Mouse (Mus musculus): ENCODE data around the gene Scgb2b15. TPM values are rescaled to one million over a fixed set of nuclear protein-coding genes. Genes with fewer than 3 reads are reported as not detected.
"Not testable (repeated sequence)": the region's sequence is repeated elsewhere in the genome, so short reads cannot be mapped to it uniquely, and the experiment has no call there.

Scgb2b15 gene
- not detected in 2 replicates for polyA plus RNA-seq (2014; fragmentation: Nextera tagmentation; extraction: Ambion mirVana)

GRCm38 (mm10) chr7:32829562-32829961, at the start of gene Scgb2b15:
Scgb2b15 (minus strand) TSS chr7:32829662.
- H3K9me3 ChIP-seq (ENCODE audit: control insufficient read depth, low read length); ATAC-seq (replicated peaks; ENCODE audit: low FRiP score); H3K4me1 ChIP-seq (replicated peaks; ENCODE audit: control insufficient read depth, insufficient read depth, low read length); H3K4me2 ChIP-seq (ENCODE audit: low read depth, low read length, severe bottlenecking); H3K36me3 ChIP-seq (ENCODE audit: control insufficient read depth, insufficient read depth, low read length); H3K27ac ChIP-seq (ENCODE audit: low read depth, low read length); H3K27me3 ChIP-seq (ENCODE audit: control insufficient read depth, insufficient read depth, low read length); H3K9ac ChIP-seq (ENCODE audit: low read length); H3K4me3 ChIP-seq (ENCODE audit: low read depth, low read length); DNase-seq (ENCODE audit: low spot score): not testable (repeated sequence)

- H3K27me3 ChIP-seq (ENCODE audit: control insufficient read depth, insufficient read depth, low read length); H3K4me1 ChIP-seq (replicated peaks; ENCODE audit: control insufficient read depth, insufficient read depth, low read length); H3K36me3 ChIP-seq (ENCODE audit: control insufficient read depth, insufficient read depth, low read length); H3K4me3 ChIP-seq (ENCODE audit: low read depth, low read length); H3K9me3 ChIP-seq (ENCODE audit: control insufficient read depth, low read length); H3K9ac ChIP-seq (ENCODE audit: low read length); H3K4me2 ChIP-seq (ENCODE audit: low read depth, low read length, severe bottlenecking); ATAC-seq (replicated peaks; ENCODE audit: low FRiP score); H3K27ac ChIP-seq (ENCODE audit: low read depth, low read length); DNase-seq (ENCODE audit: low spot score): not testable (repeated sequence)
Observed at GRCm38 (mm10) chr7:32836254-32836653, 6.8 kb upstream of the Scgb2b15 start, which contains the start of gene Scgb1b15. Scgb1b15 (plus strand) TSS chr7:32836554.

Other genes with a start within 250 kb of the Scgb2b15 start
- gene Scgb1b15, start 6.9 kb upstream of the Scgb2b15 start, polyA plus RNA-seq (2014; fragmentation: Nextera tagmentation; extraction: Ambion mirVana), result not detected in 2 replicates
- not detected in 2 replicates for gene Scgb2b17, start 226.9 kb upstream of the Scgb2b15 start, polyA plus RNA-seq (2014; fragmentation: Nextera tagmentation; extraction: Ambion mirVana)
- not detected in 2 replicates for gene Scgb1b17, start 233.8 kb upstream of the Scgb2b15 start, polyA plus RNA-seq (2014; fragmentation: Nextera tagmentation; extraction: Ambion mirVana)

All from forebrain, embryonic 11.5 days (tissue).